Mouse (Mus musculus): ENCODE measurements around the gene Hadhb. TPM values are rescaled to one million over a fixed set of nuclear protein-coding genes. Genes with fewer than 3 reads are reported as not detected.
"Not testable (repeated sequence)": the region's sequence is repeated elsewhere in the genome, so short reads cannot be mapped to it uniquely, and the experiment has no call there.

Hadhb gene
- total and polyA plus RNA-seq, 3 experiments = 1,187 to 2,338 (median 1,981) TPM

GRCm38 (mm10) chr5:30203216-30203885 is 48.3 kb downstream of the Hadhb start:
- no peak for DNase-seq
- no peaks in the 10 kb centered on the region for H3K36me3 ChIP-seq (ENCODE audit: control insufficient read depth, insufficient read depth, low read length)
- H3K27ac ChIP-seq = no peak overlapping the region
- H3K79me2 ChIP-seq (replicated peaks; ENCODE audit: control insufficient read depth, insufficient read depth, low read length) = no peaks in the 10 kb centered on the region
- no peak overlapping the region for H3K9ac ChIP-seq (ENCODE audit: low read depth, low read length)
- no peaks in the 10 kb centered on the region for H3K27me3 ChIP-seq (ENCODE audit: control insufficient read depth, insufficient read depth, low read length)
- WGBS = 77% methylated on average over 10 of the region's 10 CpGs
- H3K4me1 ChIP-seq (ENCODE audit: control insufficient read depth, insufficient read depth, low read length) = no peaks in the 10 kb centered on the region
- intact Hi-C loops (cut with DNase I) = no loop called here
- TF ChIP-seq POLR2A (IDR thresholded peaks at IDR 0.05; ENCODE audit: insufficient read depth, low read depth, low read length) (no peak), CTCF (IDR thresholded peaks at IDR 0.05) (no peak), EP300 (IDR thresholded peaks at IDR 0.05; ENCODE audit: insufficient read depth, low read depth, low read length) (no peak)
- H3K4me3 ChIP-seq = no peak overlapping the region

GRCm38 (mm10) chr5:30204441-30204840 is 49.4 kb downstream of the Hadhb start:
- no peak for TF ChIP-seq EP300 (IDR thresholded peaks at IDR 0.05; ENCODE audit: insufficient read depth, low read depth, low read length)
- no peak for TF ChIP-seq CTCF (IDR thresholded peaks at IDR 0.05)
- TF ChIP-seq POLR2A (IDR thresholded peaks at IDR 0.05; ENCODE audit: insufficient read depth, low read depth, low read length) = no peak
- Histone ChIP-seq H3K9ac (ENCODE audit: low read depth, low read length) (no peak overlapping the region), H3K36me3 (ENCODE audit: control insufficient read depth, insufficient read depth, low read length) (peaks cover 3% of the 10 kb centered on the region), H3K27ac (no peak overlapping the region), H3K4me1 (ENCODE audit: control insufficient read depth, insufficient read depth, low read length) (no peaks in the 10 kb centered on the region), H3K27me3 (ENCODE audit: control insufficient read depth, insufficient read depth, low read length) (no peaks in the 10 kb centered on the region), H3K79me2 (replicated peaks; ENCODE audit: control insufficient read depth, insufficient read depth, low read length) (no peaks in the 10 kb centered on the region), H3K4me3 (no peak overlapping the region)
- 32% methylated on average over 1 of the region's 1 CpGs for WGBS
- intact Hi-C loops (cut with DNase I) = no loop called here
- no peak for DNase-seq

GRCm38 (mm10) chr5:30205034-30205433 is 50.0 kb downstream of the Hadhb start:
- H3K4me3 ChIP-seq = no peak overlapping the region
- H3K27me3 ChIP-seq (ENCODE audit: control insufficient read depth, insufficient read depth, low read length) = no peaks in the 10 kb centered on the region
- peaks cover 1% of the 10 kb centered on the region; the same call in 1 of the 2 replicates for H3K4me1 ChIP-seq (ENCODE audit: control insufficient read depth, insufficient read depth, low read length)
- DNase-seq = no peak
- H3K9ac ChIP-seq (ENCODE audit: low read depth, low read length) = no peak overlapping the region
- peaks cover 3% of the 10 kb centered on the region for H3K36me3 ChIP-seq (ENCODE audit: control insufficient read depth, insufficient read depth, low read length)
- WGBS = 85% methylated on average over 3 of the region's 3 CpGs
- intact Hi-C loops (cut with DNase I) = no loop called here
- TF ChIP-seq POLR2A (IDR thresholded peaks at IDR 0.05; ENCODE audit: insufficient read depth, low read depth, low read length) (no peak), CTCF (IDR thresholded peaks at IDR 0.05) (no peak), EP300 (IDR thresholded peaks at IDR 0.05; ENCODE audit: insufficient read depth, low read depth, low read length) (no peak)
- no peaks in the 10 kb centered on the region for H3K79me2 ChIP-seq (replicated peaks; ENCODE audit: control insufficient read depth, insufficient read depth, low read length)
- no peak overlapping the region for H3K27ac ChIP-seq

GRCm38 (mm10) chr5:30205493-30205892 is 50.4 kb downstream of the Hadhb start, which contains the start of gene Adgrf3:
TSS of gene Adgrf3 (minus strand) at chr5:30205722.
- DNase-seq = no peak
- intact Hi-C loops (cut with DNase I) = no loop called here
- Histone ChIP-seq H3K4me3 (no peak within 1 kb of the TSS), H3K27me3 (ENCODE audit: control insufficient read depth, insufficient read depth, low read length) (no peaks in the 10 kb centered on the region), H3K4me1 (ENCODE audit: control insufficient read depth, insufficient read depth, low read length) (peaks cover 4% of the 10 kb centered on the region; the same call in 1 of the 2 replicates), H3K79me2 (replicated peaks; ENCODE audit: control insufficient read depth, insufficient read depth, low read length) (no peaks in the 10 kb centered on the region), H3K36me3 (ENCODE audit: control insufficient read depth, insufficient read depth, low read length) (peaks cover 3% of the 10 kb centered on the region), H3K27ac (no peak within 1 kb of the TSS), H3K9ac (ENCODE audit: low read depth, low read length) (no peak within 1 kb of the TSS)
- TF ChIP-seq EP300 (IDR thresholded peaks at IDR 0.05; ENCODE audit: insufficient read depth, low read depth, low read length) = no peak
- no peak for TF ChIP-seq POLR2A (IDR thresholded peaks at IDR 0.05; ENCODE audit: insufficient read depth, low read depth, low read length)
- TF ChIP-seq CTCF (IDR thresholded peaks at IDR 0.05) = no peak
- 24% methylated on average over 5 of the region's 5 CpGs for WGBS

GRCm38 (mm10) chr5:30207276-30207675 is 52.2 kb downstream of the Hadhb start:
- no peaks in the 10 kb centered on the region for H3K27me3 ChIP-seq (ENCODE audit: control insufficient read depth, insufficient read depth, low read length)
- peaks cover 4% of the 10 kb centered on the region; the same call in 1 of the 2 replicates for H3K4me1 ChIP-seq (ENCODE audit: control insufficient read depth, insufficient read depth, low read length)
- H3K9ac ChIP-seq (ENCODE audit: low read depth, low read length) = no peak overlapping the region
- no peak overlapping the region for H3K4me3 ChIP-seq
- whole genome bisulfite sequencing = 69% methylated on average over 6 of the region's 6 CpGs
- DNase-seq = no peak
- peaks cover 3% of the 10 kb centered on the region for H3K36me3 ChIP-seq (ENCODE audit: control insufficient read depth, insufficient read depth, low read length)
- no peak overlapping the region for H3K27ac ChIP-seq
- intact Hi-C loops (cut with DNase I) = no loop called here
- TF ChIP-seq EP300 (IDR thresholded peaks at IDR 0.05; ENCODE audit: insufficient read depth, low read depth, low read length) (no peak), CTCF (IDR thresholded peaks at IDR 0.05) (peak; percentile 65), POLR2A (IDR thresholded peaks at IDR 0.05; ENCODE audit: insufficient read depth, low read depth, low read length) (no peak)
- H3K79me2 ChIP-seq (replicated peaks; ENCODE audit: control insufficient read depth, insufficient read depth, low read length) = no peaks in the 10 kb centered on the region

- 89% methylated on average over 5 of the region's 5 CpGs for WGBS
- H3K27me3 ChIP-seq (ENCODE audit: control insufficient read depth, insufficient read depth, low read length); H3K27ac ChIP-seq; H3K4me1 ChIP-seq (ENCODE audit: control insufficient read depth, insufficient read depth, low read length); H3K9ac ChIP-seq (ENCODE audit: low read depth, low read length); H3K79me2 ChIP-seq (replicated peaks; ENCODE audit: control insufficient read depth, insufficient read depth, low read length); H3K4me3 ChIP-seq; DNase-seq; H3K36me3 ChIP-seq (ENCODE audit: control insufficient read depth, insufficient read depth, low read length): not testable (repeated sequence)
- 0 out of 2 replicates have a peak, but pooled peaks have one; percentile 12 for TF ChIP-seq CTCF (IDR thresholded peaks at IDR 0.05)
- intact Hi-C loops (cut with DNase I) = loop anchor here (10.0 kb wide), 1 partner anchor 584 kb away; no protein-coding TSS in a partner anchor
Measured at GRCm38 (mm10) chr5:30210758-30211157, 55.7 kb downstream of the Hadhb start.

All from heart, adult 2 months (tissue).